Mouse (Mus musculus) heart, embryonic 11.5 days (tissue): ENCODE measurements around the gene C1qtnf3. TPM values are rescaled to one million over a fixed set of nuclear protein-coding genes. Genes with fewer than 3 reads are reported as not detected.

Source experiments
- ATAC-seq: fragments of 200-750 bp; cut with Nextera tagmentation; replicated peaks from 2 replicates; pipeline ENCODE4 v1.8.0; 2017; ENCODE audit warnings: moderate library complexity; ENCODE audit not compliant: insufficient number of reproducible peaks, low FRiP score, low TSS enrichment
- H3K27ac ChIP-seq: fragments of 300-500 bp; sonication (generic); 2 replicates; pipeline ENCODE4 v1.5.1; 2014; ENCODE audit warnings: mild to moderate bottlenecking, low read depth, low read length
- H3K27me3 ChIP-seq: fragments of 300-500 bp; sonication (generic); 2 replicates; pipeline ENCODE4 v1.6.1; 2014; ENCODE audit warnings: mild to moderate bottlenecking, low read length, mixed read lengths; ENCODE audit not compliant: control insufficient read depth, insufficient read depth
- H3K36me3 ChIP-seq: fragments of 300-500 bp; sonication (generic); 2 replicates; pipeline ENCODE4 v1.6.1; 2014; ENCODE audit warnings: mild to moderate bottlenecking, low read length, moderate library complexity, mixed read lengths; ENCODE audit not compliant: control insufficient read depth, insufficient read depth
- H3K4me1 ChIP-seq: fragments of 300-500 bp; sonication (generic); 2 replicates; pipeline ENCODE4 v1.6.1; 2014; ENCODE audit warnings: low read length; ENCODE audit not compliant: control insufficient read depth, insufficient read depth
- H3K4me2 ChIP-seq: fragments of 300-500 bp; sonication (generic); 2 replicates; pipeline ENCODE4 v1.6.1; 2014; ENCODE audit warnings: mild to moderate bottlenecking, moderate library complexity
- H3K4me3 ChIP-seq: fragments of 300-500 bp; sonication (generic); 2 replicates; pipeline ENCODE4 v1.5.1; 2014; ENCODE audit warnings: low read depth, low read length
- H3K9ac ChIP-seq: fragments of 300-500 bp; sonication (generic); 2 replicates; pipeline ENCODE4 v1.6.1; 2014; ENCODE audit warnings: mild to moderate bottlenecking, low read depth, low read length, moderate library complexity
- H3K9me3 ChIP-seq: fragments of 300-500 bp; sonication (generic); replicated peaks from 2 replicates; pipeline ENCODE4 v1.6.1; 2016; ENCODE audit warnings: low read length; ENCODE audit not compliant: control insufficient read depth
- WGBS: fragments of 180-500 bp; shearing (Covaris S2); extraction: QIAGEN DNeasy Blood & Tissue Kit; methylation state at CpG from one replicate; pipeline ENCODE4 v1.1.7; 2014; ENCODE audit not compliant: insufficient replicate concordance; 5-methylcytosine and 5-hydroxymethylcytosine counted together
- polyA plus RNA-seq: library from polyadenylated mRNA; unstranded; fragments of >200 nt; fragmentation: Nextera tagmentation; extraction: Ambion mirVana; gene quantifications from 2 replicates; pipeline ENCODE4 v1.2.1, GENCODE M21; 2014

Gene C1qtnf3
- polyA plus RNA-seq, 1 experiment from 2014 or later = 0.19 TPM

GRCm38 (mm10) chr15:10923076-10923995, 28.8 kb upstream of the C1qtnf3 start:
- ATAC-seq = no peak
- Histone ChIP-seq H3K27me3 (peaks cover 4% of the 10 kb centered on the region), H3K36me3 (no peaks in the 10 kb centered on the region), H3K27ac (no peak overlapping the region), H3K4me3 (no peak overlapping the region), H3K9me3 (no peaks in the 10 kb centered on the region), H3K4me1 (no peaks in the 10 kb centered on the region), H3K4me2 (no peak overlapping the region), H3K9ac (no peak overlapping the region)
- WGBS = 61% methylated on average over 4 of the region's 4 CpGs

- H3K27me3 ChIP-seq = no peaks in the 10 kb centered on the region
- no peak overlapping the region for H3K9ac ChIP-seq
- no peaks in the 10 kb centered on the region for H3K4me1 ChIP-seq
- ATAC-seq = no peak
- WGBS = 58% methylated on average over 8 of the region's 8 CpGs
- no peak overlapping the region for H3K4me3 ChIP-seq
- no peaks in the 10 kb centered on the region for H3K9me3 ChIP-seq
- H3K4me2 ChIP-seq = no peak overlapping the region
- no peak overlapping the region for H3K27ac ChIP-seq
- H3K36me3 ChIP-seq = no peaks in the 10 kb centered on the region
Measured at GRCm38 (mm10) chr15:10927325-10927724, 24.8 kb upstream of the C1qtnf3 start.

GRCm38 (mm10) chr15:10928633-10929270, 23.4 kb upstream of the C1qtnf3 start:
- H3K4me1 ChIP-seq = no peaks in the 10 kb centered on the region
- H3K27ac ChIP-seq = no peak overlapping the region
- no peak overlapping the region for H3K9ac ChIP-seq
- WGBS = 85% methylated on average over 5 of the region's 5 CpGs
- no peaks in the 10 kb centered on the region for H3K27me3 ChIP-seq
- H3K36me3 ChIP-seq = no peaks in the 10 kb centered on the region
- ATAC-seq = no peak
- H3K4me2 ChIP-seq = no peak overlapping the region
- H3K9me3 ChIP-seq = no peaks in the 10 kb centered on the region
- no peak overlapping the region for H3K4me3 ChIP-seq

DNA sequence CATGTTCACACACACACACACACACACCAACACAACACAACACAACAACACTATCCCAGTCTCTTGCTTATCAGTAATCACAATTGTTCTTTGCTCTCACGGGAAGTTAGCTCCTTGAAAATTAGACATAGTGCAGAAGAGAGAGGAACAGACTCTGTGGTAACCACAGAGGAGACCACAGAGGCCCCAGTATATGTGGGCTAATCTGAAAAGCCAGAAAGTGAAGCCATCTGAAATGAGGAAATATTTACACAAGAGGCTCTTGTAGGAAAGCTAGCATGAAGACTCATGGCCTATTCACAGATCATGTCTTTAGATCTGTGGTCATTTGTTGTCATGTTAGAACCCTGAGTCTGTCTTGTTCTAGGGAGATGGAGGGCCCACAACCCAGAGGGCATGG, 18.2 kb upstream of the C1qtnf3 start:
- WGBS = 40% methylated on average over 1 of the region's 1 CpGs
- no peaks in the 10 kb centered on the region for H3K27me3 ChIP-seq
- H3K9me3 ChIP-seq = no peaks in the 10 kb centered on the region
- H3K9ac ChIP-seq = no peak overlapping the region
- H3K4me3 ChIP-seq = no peak overlapping the region
- ATAC-seq = no peak
- no peaks in the 10 kb centered on the region for H3K4me1 ChIP-seq
- no peak overlapping the region for H3K4me2 ChIP-seq
- H3K27ac ChIP-seq = no peak overlapping the region
- H3K36me3 ChIP-seq = no peaks in the 10 kb centered on the region

DNA sequence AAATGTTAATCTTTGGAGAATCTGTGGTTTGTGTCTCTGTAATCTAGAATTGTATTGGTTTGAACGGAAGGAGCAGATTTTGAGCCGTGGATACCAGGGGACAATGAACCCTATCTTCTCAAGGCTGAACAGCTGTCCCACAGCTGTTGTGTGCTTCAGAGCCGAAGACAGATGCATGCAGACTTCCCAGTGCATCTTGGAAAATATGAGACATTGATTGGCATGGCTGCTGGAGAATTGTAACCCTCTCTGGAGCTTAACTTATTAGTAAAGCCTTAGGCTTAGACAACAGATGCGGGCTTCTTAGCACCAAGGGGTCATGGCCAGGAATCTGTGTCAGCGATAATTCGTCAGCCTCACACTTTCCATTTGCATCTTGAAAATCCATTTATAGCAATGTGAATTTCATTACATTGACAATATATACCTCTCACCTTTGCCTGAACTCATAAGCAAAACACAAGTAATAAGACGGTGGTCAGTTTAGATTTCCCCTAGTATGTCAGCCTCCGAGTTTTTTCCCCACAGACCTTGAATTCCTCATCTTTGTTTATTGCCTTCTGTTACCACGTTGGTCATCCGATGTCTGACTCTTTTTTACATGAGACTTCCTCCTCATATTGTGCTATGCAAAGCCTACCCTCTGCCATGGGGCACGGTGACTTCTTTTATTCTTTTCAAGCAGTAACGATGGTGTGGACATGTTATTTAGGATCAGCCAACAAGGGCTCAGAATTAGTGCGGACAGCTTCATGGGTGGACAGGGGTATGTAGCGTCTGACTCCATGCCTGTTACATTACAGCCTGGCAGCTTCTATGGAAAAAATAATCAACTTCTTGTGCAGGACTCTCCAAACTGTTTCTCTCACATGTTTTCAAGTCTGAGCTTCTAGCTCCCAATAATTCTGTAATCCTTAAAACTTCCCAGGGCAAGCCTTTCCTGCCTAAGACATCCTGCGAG, 11.7 kb upstream of the C1qtnf3 start:
- H3K36me3 ChIP-seq = no peaks in the 10 kb centered on the region
- no peak for ATAC-seq
- no peak overlapping the region for H3K4me3 ChIP-seq
- WGBS = 76% methylated on average over 15 of the region's 15 CpGs
- H3K4me2 ChIP-seq = no peak overlapping the region
- H3K9me3 ChIP-seq = no peaks in the 10 kb centered on the region
- no peak overlapping the region for H3K27ac ChIP-seq
- no peaks in the 10 kb centered on the region for H3K27me3 ChIP-seq
- no peak overlapping the region for H3K9ac ChIP-seq
- no peaks in the 10 kb centered on the region for H3K4me1 ChIP-seq

DNA sequence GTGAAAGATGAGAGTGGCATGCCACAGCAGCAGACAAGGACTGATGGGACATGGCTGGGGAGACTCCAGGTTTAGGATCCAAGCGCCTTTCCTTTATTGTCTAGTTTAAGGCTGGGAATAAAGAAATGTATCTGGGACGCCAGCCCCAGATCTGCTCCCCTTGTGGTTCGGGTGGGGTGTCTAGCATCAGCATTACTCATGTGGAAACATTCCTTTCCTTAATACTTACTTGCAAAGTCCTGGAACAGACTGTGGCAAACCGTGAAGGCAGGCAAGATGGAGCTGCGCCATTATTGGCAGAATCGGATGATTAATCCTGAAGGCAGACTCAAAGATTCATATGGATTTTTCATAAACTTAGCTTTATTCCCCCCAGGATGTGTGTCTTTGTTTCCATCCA, 10.2 kb upstream of the C1qtnf3 start:
- Histone ChIP-seq H3K36me3 (no peaks in the 10 kb centered on the region), H3K27me3 (no peaks in the 10 kb centered on the region), H3K9me3 (no peaks in the 10 kb centered on the region)

GRCm38 (mm10) chr15:10947852-10948251, 4.3 kb upstream of the C1qtnf3 start:
- WGBS = 76% methylated on average over 1 of the region's 1 CpGs
- ATAC-seq = no peak

More for the DNA sequence above, 10.2 kb upstream of the C1qtnf3 start:
- ATAC-seq = no peak
- Histone ChIP-seq H3K27ac (no peak overlapping the region), H3K4me2 (no peak overlapping the region), H3K9ac (no peak overlapping the region), H3K4me3 (no peak overlapping the region), H3K4me1 (no peaks in the 10 kb centered on the region)
- 75% methylated on average over 6 of the region's 6 CpGs for WGBS

DNA sequence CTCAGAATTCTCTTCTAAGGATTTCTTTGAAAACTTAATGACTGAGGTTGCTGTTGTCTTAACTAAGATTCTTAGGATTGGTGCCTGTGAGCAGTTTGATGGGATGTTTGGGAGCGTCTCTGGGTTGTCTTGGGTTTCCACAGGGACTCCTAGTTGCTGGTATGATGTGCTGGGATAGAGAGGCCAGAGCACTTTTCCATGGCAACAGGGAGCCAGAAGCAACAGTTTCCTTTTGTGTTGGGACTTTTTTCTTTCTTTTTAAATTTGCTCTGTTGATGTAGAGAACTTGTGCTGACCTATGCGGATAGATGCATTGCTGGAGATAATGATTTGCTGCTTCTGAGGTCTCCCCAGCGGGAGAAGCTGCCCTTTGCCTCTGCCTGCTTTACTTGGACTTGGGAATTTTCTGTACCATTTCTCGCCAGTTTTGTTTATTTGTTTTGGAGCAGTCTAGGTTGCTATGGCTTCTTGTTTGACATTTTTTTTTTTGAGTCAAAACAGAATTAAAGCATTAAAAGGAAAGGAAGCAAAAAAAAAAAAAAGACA, 701 bp downstream of the C1qtnf3 start:
- no peaks in the 10 kb centered on the region for H3K9me3 ChIP-seq
- ATAC-seq = no peak
- no peaks in the 10 kb centered on the region for H3K36me3 ChIP-seq
- H3K27me3 ChIP-seq = no peaks in the 10 kb centered on the region
- no peak overlapping the region for H3K27ac ChIP-seq
- no peak overlapping the region for H3K4me3 ChIP-seq
- WGBS = 56% methylated on average over 4 of the region's 4 CpGs
- no peak overlapping the region for H3K4me2 ChIP-seq
- no peak overlapping the region for H3K9ac ChIP-seq
- H3K4me1 ChIP-seq = no peaks in the 10 kb centered on the region

More at GRCm38 (mm10) chr15:10947852-10948251, 4.3 kb upstream of the C1qtnf3 start:
- no peaks in the 10 kb centered on the region for H3K4me1 ChIP-seq
- H3K27me3 ChIP-seq = no peaks in the 10 kb centered on the region
- H3K9me3 ChIP-seq = no peaks in the 10 kb centered on the region
- H3K9ac ChIP-seq = no peak overlapping the region
- no peaks in the 10 kb centered on the region for H3K36me3 ChIP-seq
- H3K4me2 ChIP-seq = no peak overlapping the region
- H3K4me3 ChIP-seq = no peak overlapping the region
- no peak overlapping the region for H3K27ac ChIP-seq
